Mouse (Mus musculus) CH12.LX (cell line): ENCODE measurements around the gene Fbln7. TPM values are rescaled to one million over a fixed set of nuclear protein-coding genes. Genes with fewer than 3 reads are reported as not detected.

Experiments
- DNase-seq: peaks from one replicate; pipeline ENCODE4 v3.0.0-alpha.2; 2013; ENCODE audit errors: extremely low read depth
- H3K27ac ChIP-seq: 2 replicates; pipeline ENCODE4 v1.5.1; 2012; ENCODE audit warnings: low read depth, mild to moderate bottlenecking, control low read depth, moderate library complexity; ENCODE audit not compliant: insufficient read depth
- H3K27me3 ChIP-seq: replicated peaks from 2 replicates; pipeline ENCODE3; 2012; ENCODE audit warnings: inconsistent platforms
- H3K36me3 ChIP-seq, 2 experiments: replicated peaks in 1 of 2; 2 replicates each; pipeline versions ENCODE3 to v1.6.1; 2012; ENCODE audit warnings: inconsistent platforms in 1 of 2, low read length in 1 of 2, mild to moderate bottlenecking in 1 of 2, mixed read lengths in 1 of 2, moderate library complexity in 1 of 2; ENCODE audit not compliant: control insufficient read depth in 1 of 2, insufficient read depth in 1 of 2
- H3K4me1 ChIP-seq, 2 experiments: 2 replicates each; pipeline ENCODE4 v1.6.1; 2012; ENCODE audit warnings: inconsistent platforms in 1 of 2, moderate library complexity in 1 of 2; ENCODE audit not compliant: insufficient read depth in 2 of 2, control insufficient read depth in 1 of 2
- H3K4me2 ChIP-seq: 2 replicates; pipeline ENCODE4 v1.6.1; 2012; ENCODE audit warnings: low read depth, mild to moderate bottlenecking, control low read depth; ENCODE audit not compliant: poor library complexity, insufficient read depth, severe bottlenecking
- H3K4me3 ChIP-seq, 3 experiments: fragments of 150-350 bp in 1 of 3; sonication (generic) in 1 of 3; replicated peaks in 1 of 3; 2 replicates each; pipeline versions ENCODE3 to v1.5.1; 2011 to 2012; ENCODE audit warnings: low read depth in 2 of 3, low read length in 2 of 3, mild to moderate bottlenecking in 2 of 3, moderate library complexity in 2 of 3, control low read depth in 1 of 3, improper control_type of control experiment in 1 of 3, inconsistent platforms in 1 of 3, mixed read lengths in 1 of 3; ENCODE audit not compliant: poor library complexity in 1 of 3
- H3K79me2 ChIP-seq: replicated peaks from 2 replicates; pipeline ENCODE4 v1.6.1; 2012; ENCODE audit warnings: mild to moderate bottlenecking, moderate library complexity; ENCODE audit not compliant: control insufficient read depth, poor library complexity, insufficient read depth, severe bottlenecking; ENCODE audit errors: extremely low read depth
- H3K9ac ChIP-seq: 2 replicates; pipeline ENCODE4 v1.6.1; 2012; ENCODE audit warnings: low read depth, mild to moderate bottlenecking, control low read depth, moderate library complexity; ENCODE audit not compliant: insufficient read depth
- H3K9me3 ChIP-seq: replicated peaks from 2 replicates; pipeline ENCODE3; 2012; ENCODE audit warnings: low read length, inconsistent platforms, mixed read lengths
- CTCF ChIP-seq, 2 experiments: IDR thresholded peaks in 1 of 2; conservative IDR thresholded peaks in 1 of 2; 2 replicates each; pipeline ENCODE4 v1.5.1; 2011 to 2012; ENCODE audit warnings: low read depth in 2 of 2, low read length in 2 of 2, improper control_type of control experiment in 1 of 2, inconsistent platforms in 1 of 2, mild to moderate bottlenecking in 1 of 2, moderate library complexity in 1 of 2
- ELF1 ChIP-seq: IDR thresholded peaks from 2 replicates; pipeline ENCODE4 v1.6.1; 2014; ENCODE audit warnings: low read depth, mild to moderate bottlenecking, inconsistent platforms, low read length, improper control_type of control experiment
- HCFC1 ChIP-seq: IDR thresholded peaks from 2 replicates; pipeline ENCODE4 v1.6.1; 2012; ENCODE audit warnings: low read depth, mild to moderate bottlenecking, inconsistent platforms, low read length, improper control_type of control experiment
- JUN ChIP-seq: IDR thresholded peaks from 2 replicates; pipeline ENCODE4 v1.6.1; 2011; ENCODE audit warnings: low read depth, mild to moderate bottlenecking, low read length, improper control_type of control experiment, moderate library complexity; ENCODE audit not compliant: insufficient read depth
- JUND ChIP-seq: conservative IDR thresholded peaks from 2 replicates; pipeline ENCODE4 v1.6.1; 2011; ENCODE audit warnings: low read depth, low read length, improper control_type of control experiment
- KAT2A ChIP-seq: IDR thresholded peaks from 2 replicates; pipeline ENCODE4 v1.6.1; 2012; ENCODE audit warnings: low read length, improper control_type of control experiment, inconsistent platforms; ENCODE audit not compliant: insufficient replicate concordance
- MAFK ChIP-seq: IDR thresholded peaks from 2 replicates; pipeline ENCODE4 v1.6.1; 2011; ENCODE audit warnings: low read length, improper control_type of control experiment; ENCODE audit not compliant: insufficient replicate concordance
- PAX5 ChIP-seq: IDR thresholded peaks from 2 replicates; pipeline ENCODE4 v1.6.1; 2012; ENCODE audit warnings: low read length, inconsistent platforms, mixed read lengths
- RAD21 ChIP-seq: IDR thresholded peaks from 2 replicates; pipeline ENCODE4 v1.6.1; 2011; ENCODE audit warnings: low read depth, mild to moderate bottlenecking, low read length, improper control_type of control experiment, moderate library complexity
- RCOR1 ChIP-seq: conservative IDR thresholded peaks from 2 replicates; pipeline ENCODE4 v1.6.1; 2012; ENCODE audit warnings: low read depth, mild to moderate bottlenecking, inconsistent platforms, low read length, improper control_type of control experiment
- SMC3 ChIP-seq: IDR thresholded peaks from 2 replicates; pipeline ENCODE4 v1.6.1; 2011; ENCODE audit warnings: low read depth, low read length, improper control_type of control experiment
- TCF12 ChIP-seq: IDR thresholded peaks from 2 replicates; pipeline ENCODE4 v1.6.1; 2014; ENCODE audit warnings: low read depth, mild to moderate bottlenecking, inconsistent platforms, low read length, improper control_type of control experiment
- USF1 ChIP-seq: IDR thresholded peaks from 2 replicates; pipeline ENCODE4 v1.6.1; 2014; ENCODE audit warnings: low read depth, mild to moderate bottlenecking, inconsistent platforms, low read length, improper control_type of control experiment
- USF2 ChIP-seq: conservative IDR thresholded peaks from 2 replicates; pipeline ENCODE4 v1.6.1; 2011; ENCODE audit warnings: low read depth, low read length, improper control_type of control experiment
- ZKSCAN1 ChIP-seq: IDR thresholded peaks from 2 replicates; pipeline ENCODE4 v1.6.1; 2012; ENCODE audit warnings: low read depth, inconsistent platforms, low read length, improper control_type of control experiment, borderline replicate concordance
- ZMIZ1 ChIP-seq: IDR thresholded peaks from 2 replicates; pipeline ENCODE4 v1.6.1; 2012; ENCODE audit warnings: low read depth, mild to moderate bottlenecking, inconsistent platforms, low read length, improper control_type of control experiment
- ZNF384 ChIP-seq: IDR thresholded peaks from 2 replicates; pipeline ENCODE4 v1.6.1; 2012; ENCODE audit warnings: low read depth, low read length, improper control_type of control experiment, inconsistent platforms
- dilution Hi-C: fragments of 300-500 bp; cut with MboI; formaldehyde crosslinking; loops from 2 replicates; pipeline ENCODE4 v1.14.3; 2020; ENCODE audit warnings: low sequenced_read_pairs; ENCODE audit not compliant: extremely low pct_unique_long_range_greater_than_20kb, extremely low pct_ligation_motif_present
- in situ Hi-C: fragments of 300-500 bp; cut with MboI; formaldehyde crosslinking; loops from 3 replicates; pipeline ENCODE4 v1.14.3; 2019; ENCODE audit warnings: low sequenced_read_pairs, low pct_ligation_motif_present, low pct_unique_long_range_greater_than_20kb, mixed read lengths
- polyA plus RNA-seq: library from polyadenylated mRNA; unstranded; fragments of >175 nt; gene quantifications from 2 replicates; pipeline ENCODE4 v1.2.1, GENCODE M21; 2012; ENCODE audit warnings: low read depth; ENCODE audit not compliant: insufficient read length
- total RNA-seq, 2 experiments: library from RNA; depleted of rRNA; stranded (reverse); fragments of 300-350 nt in 1 of 2; fragments of >200 nt in 1 of 2; gene quantifications; 2 replicates each; pipeline ENCODE4 v1.2.3; 2012 to 2014

The Fbln7 gene
- total and polyA plus RNA-seq, 3 experiments = not detected

- in situ Hi-C loops (no loop called here), dilution Hi-C loops (no loop called here)
- no peak for TF ChIP-seq MAFK
- TF ChIP-seq KAT2A = no peak
- Histone ChIP-seq H3K4me1 (peaks cover 0 to 4% of the 10 kb centered on the region in 2 experiments; a peak in 3 of 4 replicates), H3K79me2 (no peaks in the 10 kb centered on the region), H3K27me3 (no peaks in the 10 kb centered on the region), H3K9me3 (no peaks in the 10 kb centered on the region), H3K4me2 (no peak overlapping the region), H3K36me3 (no peaks in the 10 kb centered on the region), H3K4me3 (no peak overlapping the region), H3K9ac (no peak overlapping the region), H3K27ac (no peak overlapping the region)
- DNase-seq = no peak
Measured at GRCm38 (mm10) chr2:128875526-128875925, 12.7 kb downstream of the Fbln7 start.

GRCm38 (mm10) chr2:128881236-128881635 lies 18.5 kb downstream of the Fbln7 start:
- in situ Hi-C loops = no loop called here
- dilution Hi-C loops = no loop called here

GRCm38 (mm10) chr2:128885225-128885811 lies 22.5 kb downstream of the Fbln7 start:
- dilution Hi-C loops (no loop called here), in situ Hi-C loops (no loop called here)
- Histone ChIP-seq H3K4me2 (no peak overlapping the region), H3K27ac (no peak overlapping the region), H3K36me3 (no peaks in the 10 kb centered on the region), H3K27me3 (no peaks in the 10 kb centered on the region), H3K9me3 (no peaks in the 10 kb centered on the region), H3K4me3 (no peak overlapping the region), H3K79me2 (no peaks in the 10 kb centered on the region), H3K9ac (no peak overlapping the region), H3K4me1 (no peaks in the 10 kb centered on the region)
- no peak for TF ChIP-seq CTCF (conservative IDR thresholded peaks at IDR 0.05 in 1 of 2, IDR thresholded peaks at IDR 0.05 in 1 of 2; ENCODE audit: low read depth in 2 of 2, low read length in 2 of 2)
- TF ChIP-seq ZNF384 = no peak
- no peak for TF ChIP-seq RCOR1
- no peak for TF ChIP-seq USF2
- no peak for TF ChIP-seq PAX5
- TF ChIP-seq JUND = no peak
- no peak for TF ChIP-seq TCF12
- TF ChIP-seq RAD21 = no peak
- TF ChIP-seq JUN = no peak
- TF ChIP-seq ZKSCAN1 = no peak
- TF ChIP-seq ELF1 = no peak
- TF ChIP-seq HCFC1 = no peak
- no peak for TF ChIP-seq USF1
- TF ChIP-seq ZMIZ1 = no peak
- DNase-seq = no peak

More at GRCm38 (mm10) chr2:128881236-128881635, 18.5 kb downstream of the Fbln7 start:
- H3K79me2 ChIP-seq = no peaks in the 10 kb centered on the region
- H3K4me3 ChIP-seq = no peak overlapping the region
- TF ChIP-seq CTCF (conservative IDR thresholded peaks at IDR 0.05 in 1 of 2, IDR thresholded peaks at IDR 0.05 in 1 of 2; ENCODE audit: low read depth in 2 of 2, low read length in 2 of 2) (peak in 1 of 2 experiments; percentile 41; a peak in 2 of 4 replicates), RAD21 (peak; percentile 34), KAT2A (no peak), SMC3 (peak; percentile 32; the same call in 1 of the 2 replicates)
- no peaks in the 10 kb centered on the region for H3K4me1 ChIP-seq
- DNase-seq = peak; percentile 17
- H3K9me3 ChIP-seq = no peaks in the 10 kb centered on the region
- H3K4me2 ChIP-seq = no peak overlapping the region
- no peaks in the 10 kb centered on the region for H3K36me3 ChIP-seq
- no peaks in the 10 kb centered on the region for H3K27me3 ChIP-seq
- no peak overlapping the region for H3K27ac ChIP-seq
- H3K9ac ChIP-seq = no peak overlapping the region
